Mouse (Mus musculus) thymus, adult 2 months (tissue): ENCODE results near the gene Ankrd11.

Experiments
- CTCF ChIP-seq: fragments of 200-500 bp; IDR thresholded peaks from 2 replicates; pipeline ENCODE4 v1.5.1; 2012; ENCODE audit warnings: mild to moderate bottlenecking, control low read depth, low read length, moderate library complexity, borderline replicate concordance; ENCODE audit not compliant: control insufficient read depth, poor library complexity, insufficient read depth; ENCODE audit errors: extremely low read depth
- POLR2A ChIP-seq: fragments of 200-500 bp; IDR thresholded peaks from 2 replicates; pipeline ENCODE4 v1.6.1; 2012; ENCODE audit warnings: mild to moderate bottlenecking, low read length, control low read depth, moderate library complexity; ENCODE audit not compliant: control insufficient read depth, poor library complexity, insufficient read depth; ENCODE audit errors: extremely low read depth

DNA sequence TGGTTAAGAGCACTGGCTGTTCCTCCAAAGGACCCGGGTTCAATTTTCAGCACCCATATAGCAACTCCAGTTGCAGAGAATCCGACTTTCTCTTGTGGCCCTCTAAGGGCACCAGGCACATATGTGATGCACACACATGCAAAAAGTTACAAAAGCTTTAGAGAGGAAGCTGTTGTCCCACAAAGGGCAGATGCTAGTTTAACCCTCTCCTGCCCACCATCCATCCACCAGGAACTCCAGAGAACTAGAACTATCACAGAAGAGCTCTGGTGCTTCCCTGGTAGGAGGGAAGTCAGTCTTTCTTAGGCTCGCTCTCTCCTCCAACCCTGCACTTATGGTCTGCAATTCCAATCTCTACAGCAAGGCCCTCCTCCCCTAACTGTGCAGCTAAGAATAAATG lies 49.0 kb downstream of the Ankrd11 start:
- no peak for TF ChIP-seq CTCF
- no peak for TF ChIP-seq POLR2A
